Mouse (Mus musculus) forebrain, embryonic 16.5 days (tissue): ENCODE measurements around the gene Cga. TPM values are rescaled to one million over a fixed set of nuclear protein-coding genes. Genes with fewer than 3 reads are reported as not detected.
A peak's percentile ranks its signal among the peaks of the same experiment; 100 is the strongest.

Experiments
- ATAC-seq: fragments of 200-750 bp; cut with Nextera tagmentation; 2 replicates; pipeline ENCODE4 v1.8.0; 2017; ENCODE audit warnings: mild to moderate bottlenecking, moderate library complexity
- H3K27ac ChIP-seq: fragments of 300-500 bp; sonication (generic); 2 replicates; pipeline ENCODE4 v1.5.1; 2014; ENCODE audit warnings: low read length, control low read depth
- H3K27me3 ChIP-seq: fragments of 300-500 bp; sonication (generic); replicated peaks from 2 replicates; pipeline ENCODE4 v1.6.1; 2014; ENCODE audit warnings: low read length; ENCODE audit not compliant: control insufficient read depth, insufficient read depth
- H3K36me3 ChIP-seq: fragments of 300-500 bp; sonication (generic); 2 replicates; pipeline ENCODE4 v1.6.1; 2014; ENCODE audit not compliant: control insufficient read depth, insufficient read depth
- H3K4me1 ChIP-seq: fragments of 300-500 bp; sonication (generic); replicated peaks from 2 replicates; pipeline ENCODE4 v1.6.1; 2014; ENCODE audit warnings: low read length; ENCODE audit not compliant: control insufficient read depth, insufficient read depth
- H3K4me2 ChIP-seq: fragments of 300-500 bp; sonication (generic); 2 replicates; pipeline ENCODE4 v1.6.1; 2014; ENCODE audit warnings: mild to moderate bottlenecking, low read length, control low read depth
- H3K4me3 ChIP-seq: fragments of 300-500 bp; sonication (generic); replicated peaks from 2 replicates; pipeline ENCODE4 v1.5.1; 2014; ENCODE audit warnings: mild to moderate bottlenecking, low read length, control low read depth
- H3K9ac ChIP-seq: fragments of 300-500 bp; sonication (generic); replicated peaks from 2 replicates; pipeline ENCODE4 v1.6.1; 2014; ENCODE audit warnings: low read depth, low read length, control low read depth
- H3K9me3 ChIP-seq: fragments of 300-500 bp; sonication (generic); 2 replicates; pipeline ENCODE4 v1.6.1; 2016; ENCODE audit warnings: low read length; ENCODE audit not compliant: control insufficient read depth
- WGBS: fragments of 180-500 bp; shearing (Covaris S2); extraction: QIAGEN DNeasy Blood & Tissue Kit; methylation state at CpG from one replicate; pipeline ENCODE4 v1.1.7; 2014; 5-methylcytosine and 5-hydroxymethylcytosine counted together
- polyA plus RNA-seq: library from polyadenylated mRNA; unstranded; fragments of >200 nt; fragmentation: Nextera tagmentation; extraction: Ambion mirVana; gene quantifications from 2 replicates; pipeline ENCODE4 v1.2.1, GENCODE M21; 2015

The Cga gene
- polyA plus RNA-seq, 1 experiment from 2014 or later = not detected

DNA sequence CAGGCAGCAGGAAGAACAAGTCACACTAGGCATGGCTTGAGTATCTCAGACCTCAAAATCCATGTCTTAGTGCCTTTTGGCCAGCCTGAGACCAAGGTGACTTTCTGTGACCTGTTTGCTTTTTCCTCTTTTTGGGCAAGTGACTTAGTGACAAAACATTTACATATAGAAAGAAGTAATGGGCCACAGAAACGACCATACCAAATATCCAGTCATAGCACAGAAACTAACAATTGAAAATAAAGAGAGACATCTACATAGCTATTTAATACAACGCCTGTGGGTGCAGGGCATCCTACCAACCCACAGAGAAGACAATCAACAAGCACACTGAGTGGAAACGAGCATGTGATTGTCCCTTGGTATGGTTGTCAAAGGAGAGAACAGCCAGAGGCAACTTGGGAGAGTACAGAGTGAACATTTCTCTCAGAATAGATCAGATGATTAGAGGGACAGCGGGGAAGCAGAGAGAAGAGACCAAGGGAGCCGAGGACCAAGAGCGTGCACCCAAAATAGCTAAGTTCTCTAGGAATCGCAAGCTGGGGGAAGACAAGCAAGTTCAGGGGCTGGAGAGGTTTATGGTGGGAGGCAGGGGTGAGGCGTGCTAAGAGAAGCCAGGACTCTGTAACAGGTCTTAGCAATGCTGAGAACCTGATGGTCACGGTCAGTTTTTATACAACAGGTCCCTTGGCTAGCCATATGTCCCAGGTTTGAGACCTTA lies 7.8 kb upstream of the Cga start:
- Histone ChIP-seq H3K4me2 (peak overlapping the region; percentile 72), H3K27me3 (0 out of 2 replicates have a peak, but pooled peaks cover 12% of the 10 kb centered on the region), H3K9me3 (no peaks in the 10 kb centered on the region), H3K36me3 (no peaks in the 10 kb centered on the region), H3K27ac (no peak overlapping the region), H3K4me1 (peaks cover 25% of the 10 kb centered on the region), H3K4me3 (no peak overlapping the region; the same call in 1 of the 2 replicates), H3K9ac (no peak overlapping the region)
- ATAC-seq = no peak
- WGBS = 53% methylated on average over 9 of the region's 9 CpGs

DNA sequence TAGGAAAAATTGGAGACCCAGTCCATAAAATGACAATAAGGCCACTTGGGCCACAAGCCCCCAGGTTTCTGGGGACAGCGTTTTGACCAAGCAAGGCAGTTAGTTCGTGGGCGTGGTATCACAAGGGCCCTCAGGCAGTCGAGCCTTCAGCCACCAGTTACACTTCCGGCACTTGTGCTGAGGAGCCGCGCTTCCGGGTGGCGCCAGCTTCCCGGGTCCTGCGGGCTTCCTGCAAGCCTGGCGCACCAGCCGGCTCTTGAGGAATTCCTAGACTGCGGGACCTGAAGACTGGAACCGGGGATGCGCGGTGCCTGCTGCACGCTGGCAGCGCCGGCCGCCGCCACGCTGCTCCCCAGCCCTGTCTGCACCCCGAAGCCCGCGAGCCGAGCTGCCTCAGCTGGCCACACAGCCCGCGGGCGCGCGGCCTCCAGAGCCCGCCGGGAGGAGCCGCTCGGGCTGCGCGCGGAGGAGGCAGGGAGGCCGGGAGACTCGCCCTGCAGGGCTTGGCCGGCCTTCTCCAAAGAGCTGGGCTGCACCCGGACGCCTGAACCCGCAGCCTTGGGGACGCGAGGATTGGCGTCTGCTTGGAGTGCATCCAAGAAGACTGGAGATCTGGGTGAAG lies 7.0 kb upstream of the Cga start:
- Histone ChIP-seq H3K9ac (peak overlapping the region; percentile 79), H3K27ac (peak overlapping the region; percentile 90), H3K4me3 (peak overlapping the region; percentile 61), H3K9me3 (no peaks in the 10 kb centered on the region), H3K36me3 (no peaks in the 10 kb centered on the region), H3K4me2 (peak overlapping the region; percentile 72), H3K27me3 (peaks cover 14% of the 10 kb centered on the region; the same call in 1 of the 2 replicates), H3K4me1 (peaks cover 17% of the 10 kb centered on the region)
- under 1% methylated on average over 48 of the region's 48 CpGs for WGBS
- peak; percentile 70 for ATAC-seq

DNA sequence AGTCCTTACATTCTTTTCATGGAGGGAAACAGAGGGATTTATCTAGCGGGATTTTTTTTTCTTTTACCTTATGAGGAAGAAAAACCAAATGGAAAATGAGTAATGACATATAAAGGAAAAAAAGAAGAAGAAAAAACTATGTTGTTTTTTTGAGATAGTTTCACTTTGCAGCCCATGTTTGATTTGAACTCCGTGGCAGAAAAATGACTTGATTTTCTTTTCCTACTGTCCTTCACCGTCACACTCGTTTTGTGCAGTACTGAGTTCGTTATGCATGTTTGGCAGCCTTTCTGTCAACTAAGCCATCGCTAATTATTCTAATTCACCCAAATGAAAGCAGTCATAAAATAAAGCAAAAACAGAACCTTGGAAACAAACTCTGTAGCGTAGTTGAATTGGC lies 6.3 kb upstream of the Cga start:
- no peaks in the 10 kb centered on the region for H3K36me3 ChIP-seq
- H3K27me3 ChIP-seq = peaks cover 14% of the 10 kb centered on the region; the same call in 1 of the 2 replicates
- 4% methylated on average over 7 of the region's 7 CpGs for WGBS
- peak overlapping the region; percentile 61 for H3K4me3 ChIP-seq
- H3K4me2 ChIP-seq = peak overlapping the region; percentile 72
- H3K27ac ChIP-seq = peak overlapping the region; percentile 90; the same call in 1 of the 2 replicates
- H3K4me1 ChIP-seq = peaks cover 15% of the 10 kb centered on the region
- H3K9me3 ChIP-seq = no peaks in the 10 kb centered on the region
- peak overlapping the region; percentile 79 for H3K9ac ChIP-seq
- ATAC-seq = no peak

DNA sequence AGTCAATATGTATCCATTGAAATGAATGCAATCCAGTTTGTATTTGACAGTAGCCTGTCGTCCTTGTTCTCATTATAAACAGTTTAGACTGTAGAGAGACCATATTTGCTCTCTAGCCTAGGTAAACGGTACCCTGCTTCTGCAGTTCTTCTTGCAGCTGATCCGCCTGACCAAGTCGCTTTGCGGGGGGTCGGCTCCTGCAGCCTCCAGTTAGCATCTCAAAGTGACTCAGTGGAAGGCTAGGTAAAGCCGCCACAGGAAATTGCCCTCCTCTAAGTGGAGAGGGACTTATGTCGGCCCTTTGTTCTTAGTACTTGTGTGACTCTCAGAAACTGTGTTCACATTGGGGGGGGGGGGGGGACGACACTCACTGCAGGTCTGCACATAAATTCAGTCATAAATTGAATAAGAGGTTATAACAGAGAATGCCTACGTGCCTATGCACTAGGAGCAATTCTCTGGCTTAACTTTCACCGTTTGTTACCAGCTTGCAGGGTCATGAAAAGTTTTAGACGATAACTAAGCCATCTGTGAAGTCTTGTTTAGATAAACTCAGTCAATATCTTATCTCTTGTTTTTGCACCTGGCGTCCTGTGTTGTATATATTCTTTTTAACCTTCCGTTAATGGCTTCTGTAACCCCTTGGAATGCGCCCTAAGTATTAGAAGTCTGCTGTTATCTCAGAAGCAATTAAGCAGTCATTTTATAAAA lies 4.3 kb upstream of the Cga start:
- Histone ChIP-seq H3K9ac (no peak overlapping the region), H3K4me1 (peaks cover 10% of the 10 kb centered on the region), H3K9me3 (no peaks in the 10 kb centered on the region), H3K27me3 (peaks cover 14% of the 10 kb centered on the region; the same call in 1 of the 2 replicates), H3K4me3 (no peak overlapping the region), H3K36me3 (no peaks in the 10 kb centered on the region), H3K27ac (no peak overlapping the region), H3K4me2 (no peak overlapping the region)
- WGBS = 13% methylated on average over 15 of the region's 15 CpGs
- no peak for ATAC-seq

DNA sequence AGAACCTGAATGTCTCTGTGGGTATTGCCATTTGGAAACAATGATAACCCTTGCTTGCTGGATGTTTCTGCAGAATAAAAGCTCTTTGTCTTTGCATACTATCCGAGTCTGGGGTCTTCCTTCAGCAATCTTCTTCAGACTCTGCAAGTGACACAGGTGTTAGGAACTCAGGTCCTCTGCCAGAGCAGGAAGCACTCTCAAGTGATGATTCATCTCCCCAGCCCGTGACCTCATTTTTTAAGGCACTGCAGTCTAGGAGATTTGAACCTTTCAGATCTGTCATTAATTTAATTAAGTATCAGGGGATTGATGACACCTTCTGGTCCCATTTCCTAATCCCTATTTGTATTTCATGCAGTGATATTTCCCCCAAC lies 3.8 kb upstream of the Cga start:
- ATAC-seq = no peak
- Histone ChIP-seq H3K9me3 (no peaks in the 10 kb centered on the region), H3K4me2 (no peak overlapping the region), H3K36me3 (no peaks in the 10 kb centered on the region), H3K27ac (no peak overlapping the region), H3K27me3 (peaks cover 14% of the 10 kb centered on the region; the same call in 1 of the 2 replicates), H3K9ac (no peak overlapping the region), H3K4me1 (peaks cover 10% of the 10 kb centered on the region), H3K4me3 (no peak overlapping the region)
- WGBS = 21% methylated on average over 2 of the region's 2 CpGs

DNA sequence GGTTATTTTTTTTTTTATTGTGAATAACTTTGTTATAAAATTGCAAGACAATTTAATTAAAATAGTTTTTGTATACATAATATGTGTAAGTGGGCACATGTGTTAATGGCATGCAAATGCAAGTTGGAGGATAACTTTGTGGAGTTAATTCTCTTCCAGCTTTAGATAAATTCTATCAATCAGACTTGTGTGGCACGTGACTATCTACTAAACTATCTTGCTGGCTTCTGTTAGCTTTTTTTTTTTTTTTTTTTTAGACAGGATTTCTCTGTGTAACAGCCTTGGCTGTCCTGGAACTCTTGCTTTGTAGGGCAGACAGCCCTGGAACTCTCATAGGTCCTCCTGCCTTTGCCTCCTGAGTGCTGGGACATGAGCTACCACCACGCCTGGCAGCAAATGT lies 4.9 kb downstream of the Cga start:
- 69% methylated on average over 2 of the region's 2 CpGs for WGBS
- no peak overlapping the region for H3K9ac ChIP-seq
- ATAC-seq = no peak
- no peaks in the 10 kb centered on the region; the same call in 1 of the 2 replicates for H3K4me1 ChIP-seq
- no peaks in the 10 kb centered on the region for H3K27me3 ChIP-seq
- no peak overlapping the region for H3K4me2 ChIP-seq
- no peak overlapping the region for H3K4me3 ChIP-seq
- no peaks in the 10 kb centered on the region for H3K9me3 ChIP-seq
- H3K27ac ChIP-seq = no peak overlapping the region
- no peaks in the 10 kb centered on the region for H3K36me3 ChIP-seq

DNA sequence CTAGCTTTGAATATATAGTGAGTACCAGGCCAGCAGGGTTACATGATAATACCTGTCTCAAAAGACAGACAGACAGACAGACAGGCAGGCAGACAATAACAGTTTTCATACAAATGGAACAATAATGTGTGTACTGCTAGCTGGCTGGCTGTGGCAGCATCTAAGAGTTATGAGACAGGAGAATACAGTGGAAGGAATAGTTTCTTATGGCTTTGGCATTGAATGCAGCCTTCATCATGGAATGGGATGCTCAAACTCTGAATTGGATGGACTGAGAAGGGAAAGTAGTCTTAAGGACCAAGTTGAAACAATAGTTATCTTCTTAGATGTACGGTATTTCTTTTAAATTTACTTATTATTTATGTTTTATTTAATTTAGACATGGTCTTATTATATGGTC lies 5.7 kb downstream of the Cga start:
- Histone ChIP-seq H3K27ac (no peak overlapping the region), H3K27me3 (no peaks in the 10 kb centered on the region), H3K4me3 (no peak overlapping the region), H3K4me2 (no peak overlapping the region), H3K9me3 (no peaks in the 10 kb centered on the region), H3K9ac (no peak overlapping the region), H3K4me1 (no peaks in the 10 kb centered on the region; the same call in 1 of the 2 replicates), H3K36me3 (no peaks in the 10 kb centered on the region)
- 98% methylated on average over 1 of the region's 1 CpGs for WGBS
- ATAC-seq = no peak

DNA sequence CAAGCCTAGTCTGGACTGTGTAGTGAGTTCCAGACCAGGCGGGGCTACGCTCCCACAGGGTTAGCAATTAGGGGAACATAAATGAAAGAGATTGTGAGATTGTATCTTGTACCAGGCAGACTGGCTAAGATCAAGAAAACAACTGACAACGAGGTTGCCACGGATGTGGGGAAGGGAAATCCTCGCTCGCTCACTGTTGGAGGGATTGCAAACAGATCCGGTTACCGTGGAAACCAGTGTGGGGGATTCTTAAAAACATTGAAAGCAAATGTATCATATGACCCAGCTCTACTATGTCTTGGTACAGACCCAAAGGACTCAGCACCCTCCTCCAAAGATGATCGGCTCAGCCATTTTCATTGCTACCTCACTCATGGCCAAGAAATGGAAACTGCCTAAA lies 6.6 kb downstream of the Cga start:
- Histone ChIP-seq H3K36me3 (no peaks in the 10 kb centered on the region), H3K4me2 (no peak overlapping the region), H3K27me3 (no peaks in the 10 kb centered on the region), H3K4me3 (no peak overlapping the region), H3K4me1 (no peaks in the 10 kb centered on the region; the same call in 1 of the 2 replicates), H3K9me3 (no peaks in the 10 kb centered on the region), H3K9ac (no peak overlapping the region), H3K27ac (no peak overlapping the region)
- peak; percentile 55; the same call in 1 of the 2 replicates for ATAC-seq
- 53% methylated on average over 9 of the region's 9 CpGs for WGBS

DNA sequence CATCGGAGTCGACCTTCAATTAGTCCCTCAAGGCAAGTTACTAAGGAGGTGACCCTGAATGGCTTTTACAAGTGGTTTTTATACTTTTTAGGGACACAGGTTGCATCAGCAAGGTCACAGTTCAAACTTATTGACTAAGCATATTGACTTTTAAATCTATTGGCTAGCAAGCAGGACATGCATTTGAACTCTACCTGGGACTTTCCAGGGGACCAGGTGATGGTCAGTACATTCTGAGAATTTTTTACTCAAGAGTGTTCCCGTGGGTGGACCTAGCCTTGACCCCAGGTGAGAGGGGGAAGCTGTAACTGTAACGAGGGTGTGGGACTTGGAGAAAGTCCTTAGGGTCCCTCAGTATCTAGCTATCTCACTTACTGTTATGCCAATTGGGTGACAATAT lies 7.6 kb downstream of the Cga start:
- H3K9ac ChIP-seq = no peak overlapping the region
- ATAC-seq = no peak
- H3K4me1 ChIP-seq = no peaks in the 10 kb centered on the region; the same call in 1 of the 2 replicates
- H3K27ac ChIP-seq = no peak overlapping the region
- H3K36me3 ChIP-seq = no peaks in the 10 kb centered on the region
- H3K4me2 ChIP-seq = no peak overlapping the region
- WGBS = 79% methylated on average over 4 of the region's 4 CpGs
- H3K27me3 ChIP-seq = no peaks in the 10 kb centered on the region
- H3K9me3 ChIP-seq = no peaks in the 10 kb centered on the region
- H3K4me3 ChIP-seq = no peak overlapping the region
